Comparison of ENCODE assay signal across 8 mouse cellular contexts in genomic region chr10:128547361-128548032, GRCm38 (mm10). TPM values are rescaled to one million over a fixed set of nuclear protein-coding genes. Genes with fewer than 3 reads are reported as not detected.
DNase-seq lines count a peak whose midpoint lies in the region; ATAC-seq and TF ChIP-seq lines count a peak whose summit lies in the region.

Zc3h10 (minus strand) TSS chr10:128547774.

- peak within 1 kb of the TSS; percentile 3 for H3ac ChIP-seq in myocyte (ENCODE audit: control insufficient read depth, insufficient read length)

- peak within 1 kb of the TSS; percentile 97 for H3K9ac ChIP-seq in kidney, embryonic 16.5 days (replicated peaks; ENCODE audit: low read length)
- H3K9ac ChIP-seq in liver, adult 2 months (ENCODE audit: low read depth, low read length), result peak within 1 kb of the TSS; percentile 86

- no peaks in the 10 kb centered on the region for H3K9me3 ChIP-seq in heart, embryonic 10.5 days
- no peaks in the 10 kb centered on the region for H3K9me3 ChIP-seq in kidney, embryonic 16.5 days (ENCODE audit: low read length)

- no peaks in the 10 kb centered on the region; the same call in 1 of the 2 replicates for H3K79me2 ChIP-seq in liver, adult 2 months (ENCODE audit: control insufficient read depth, insufficient read depth, low read length)
- H3K79me2 ChIP-seq in myocyte (ENCODE audit: control insufficient read depth, insufficient read depth), result peaks cover 30% of the 10 kb centered on the region

- H3K27ac ChIP-seq in heart, embryonic 10.5 days, result peak within 1 kb of the TSS; percentile 96
- H3K27ac ChIP-seq in kidney, embryonic 16.5 days (ENCODE audit: low read length), result peak within 1 kb of the TSS; percentile 98
- H3K27ac ChIP-seq in liver, adult 2 months (replicated peaks; ENCODE audit: insufficient read depth, low read depth, low read length), result peak within 1 kb of the TSS; percentile 89

- peak; percentile 82 for ATAC-seq in erythroblast, adult 5-6 weeks (replicated peaks; ENCODE audit: low FRiP score, poor library complexity, severe bottlenecking)
- ATAC-seq in kidney, embryonic 16.5 days (ENCODE audit: low FRiP score, low TSS enrichment), result peak; percentile 93

- H3K4me2 ChIP-seq in kidney, embryonic 16.5 days (replicated peaks; ENCODE audit: low read depth, low read length), result peak within 1 kb of the TSS; percentile 63
- peak within 1 kb of the TSS; percentile 98 for H3K4me2 ChIP-seq in myocyte (ENCODE audit: low read depth)

- H3K36me3 ChIP-seq in heart, embryonic 10.5 days, result peaks cover 33% of the 10 kb centered on the region
- peaks cover 31% of the 10 kb centered on the region for H3K36me3 ChIP-seq in kidney, embryonic 16.5 days (ENCODE audit: insufficient read depth, low read length)
- peaks cover 26% of the 10 kb centered on the region for H3K36me3 ChIP-seq in liver, adult 2 months (ENCODE audit: control insufficient read depth, insufficient read depth, low read length)
- peaks cover 21% of the 10 kb centered on the region for H3K36me3 ChIP-seq in myocyte (ENCODE audit: control insufficient read depth, insufficient read depth)
- H3K36me3 ChIP-seq in splenic B cell, adult 2 months (ENCODE audit: control insufficient read depth, insufficient read depth, low read length, poor library complexity, severe bottlenecking), result peaks cover 18% of the 10 kb centered on the region

- no peaks in the 10 kb centered on the region for H3K27me3 ChIP-seq in heart, embryonic 10.5 days (ENCODE audit: insufficient read depth, poor library complexity, severe bottlenecking)
- H3K27me3 ChIP-seq in kidney, embryonic 16.5 days (ENCODE audit: insufficient read depth, low read length), result no peaks in the 10 kb centered on the region
- no peaks in the 10 kb centered on the region for H3K27me3 ChIP-seq in liver, adult 2 months (ENCODE audit: control insufficient read depth, insufficient read depth, low read length)
- no peaks in the 10 kb centered on the region for H3K27me3 ChIP-seq in myocyte (ENCODE audit: control insufficient read depth, insufficient read depth, insufficient read length)
- H3K27me3 ChIP-seq in splenic B cell, adult 2 months (ENCODE audit: control insufficient read depth, insufficient read depth, low read length, poor library complexity, severe bottlenecking), result no peaks in the 10 kb centered on the region

- under 1% methylated on average over 46 of the region's 50 CpGs for WGBS in heart, embryonic 10.5 days
- under 1% methylated on average over 49 of the region's 50 CpGs for WGBS in kidney, embryonic 16.5 days
- WGBS in liver, adult 2 months, result under 1% methylated on average over 50 of the region's 50 CpGs

- DNase-seq in B cell, adult 2 months, result peak; percentile 93 to 94
- peak; percentile 100 for DNase-seq in brain, adult 2 months (ENCODE audit: low read depth, low spot score)
- DNase-seq in heart, embryonic 10.5 days (ENCODE audit: low spot score), result peak; percentile 99
- peak; percentile 97 for DNase-seq in liver, adult 2 months (ENCODE audit: extremely low read depth, low read depth, low spot score)
- peak; percentile 99 for DNase-seq in splenic B cell, adult 2 months (ENCODE audit: low read depth, low spot score)

- TF ChIP-seq POLR2A in liver, adult 2 months (IDR thresholded peaks at IDR 0.05; ENCODE audit: extremely low read depth, insufficient read depth, low read length), result 0 out of 2 replicates have a peak, but pooled peaks have one; percentile 31
- peak; percentile 94 for TF ChIP-seq POLR2A in myocyte (IDR thresholded peaks at IDR 0.05; ENCODE audit: insufficient read length, low read depth)

- peaks cover 17% of the 10 kb centered on the region for H3K4me1 ChIP-seq in heart, embryonic 10.5 days
- peaks cover 6% of the 10 kb centered on the region for H3K4me1 ChIP-seq in kidney, embryonic 16.5 days (ENCODE audit: insufficient read depth, low read length)
- peaks cover 5% of the 10 kb centered on the region; the same call in 1 of the 2 replicates for H3K4me1 ChIP-seq in liver, adult 2 months (ENCODE audit: control insufficient read depth, insufficient read depth, low read length)

- H3K4me3 ChIP-seq in heart, embryonic 10.5 days, result peak within 1 kb of the TSS; percentile 80
- peak within 1 kb of the TSS; percentile 91 for H3K4me3 ChIP-seq in kidney, embryonic 16.5 days (ENCODE audit: low read length)
- H3K4me3 ChIP-seq in liver, adult 2 months (ENCODE audit: insufficient read depth, low read depth, low read length), result peak within 1 kb of the TSS; percentile 80
- H3K4me3 ChIP-seq in myocyte, result peak within 1 kb of the TSS; percentile 91

- peak; percentile 14; the same call in 1 of the 2 replicates for TF ChIP-seq CTCF in liver, adult 2 months (IDR thresholded peaks at IDR 0.05; ENCODE audit: low read depth, low read length)

TF ChIP-seq in myocyte, 11 proteins besides CTCF, POLR2A, EP300 and RAD21:
- no peak for TF ChIP-seq REST (IDR thresholded peaks at IDR 0.05; ENCODE audit: insufficient read depth, insufficient read length)
- peak; percentile 26 for TF ChIP-seq SRF (IDR thresholded peaks at IDR 0.05; ENCODE audit: control insufficient read depth, insufficient read length, low read depth)
- TF ChIP-seq MYOG (IDR thresholded peaks at IDR 0.05; ENCODE audit: control insufficient read depth in 1 of 3, insufficient read depth in 1 of 3, insufficient read length in 2 of 3, low read depth in 2 of 3), result peak in 1 of 3 experiments; percentile 35
- TF ChIP-seq MAX (IDR thresholded peaks at IDR 0.05; ENCODE audit: low read depth), result no peak
- TF ChIP-seq TCF12 (IDR thresholded peaks at IDR 0.05; ENCODE audit: insufficient read depth, poor library complexity, severe bottlenecking), result no peak
- TF ChIP-seq POLR2AphosphoS2 (IDR thresholded peaks at IDR 0.05; ENCODE audit: insufficient read length, low read depth), result peak; percentile 100
- no peak for TF ChIP-seq TCF3 (IDR thresholded peaks at IDR 0.05; ENCODE audit: insufficient read length, low read depth)
- TF ChIP-seq MYOD1 (IDR thresholded peaks at IDR 0.05; ENCODE audit: control insufficient read depth in 1 of 3, insufficient read length in 2 of 3, low read depth in 2 of 3), result peak in 2 of 3 experiments; percentile 30 to 53
- no peak for TF ChIP-seq USF1 (IDR thresholded peaks at IDR 0.05; ENCODE audit: low read depth)

RNA-seq across cellular contexts. Expression of gene Zc3h10, which starts in this region (rescaled TPM):
- 0.19 and 0.63 TPM in 2 replicates for total RNA-seq in erythroblast, adult 5-6 weeks (2015; ENCODE audit: low replicate concordance)
- 2.8 and 3.2 TPM in 2 replicates for total RNA-seq in erythroblast, adult 5-6 weeks (2017; ENCODE audit: low replicate concordance)
- polyA plus RNA-seq in heart, embryonic 10.5 days (2016; fragmentation: Nextera tagmentation; extraction: Ambion mirVana), result 11.2 and 12.8 TPM in 2 replicates
- 16.2 and 16.6 TPM in 2 replicates for polyA plus RNA-seq in kidney, embryonic 16.5 days (2015; fragmentation: Nextera tagmentation; extraction: Ambion mirVana)
- total RNA-seq in liver, adult 2 months (2014; rRNA removed), result 3.2 and 4.4 TPM in 2 replicates
- 6.8 and 8.1 TPM in 2 replicates for polyA plus RNA-seq in liver, adult 2 months (2012; rRNA removed)
- 13.8 TPM for polyA plus RNA-seq in myocyte (2012; fragmentation: generic; extraction: Trizol)

Comparison
In these comparisons a context has a peak if more than half of its experiments do, and no peak if none do; other contexts are left out.
1. Peak in every context shown above with its lines: DNase-seq, ATAC-seq, H3K4me3 ChIP-seq and H3K27ac ChIP-seq.